Mouse (Mus musculus): ENCODE results near the gene Oosp1.

DNA sequence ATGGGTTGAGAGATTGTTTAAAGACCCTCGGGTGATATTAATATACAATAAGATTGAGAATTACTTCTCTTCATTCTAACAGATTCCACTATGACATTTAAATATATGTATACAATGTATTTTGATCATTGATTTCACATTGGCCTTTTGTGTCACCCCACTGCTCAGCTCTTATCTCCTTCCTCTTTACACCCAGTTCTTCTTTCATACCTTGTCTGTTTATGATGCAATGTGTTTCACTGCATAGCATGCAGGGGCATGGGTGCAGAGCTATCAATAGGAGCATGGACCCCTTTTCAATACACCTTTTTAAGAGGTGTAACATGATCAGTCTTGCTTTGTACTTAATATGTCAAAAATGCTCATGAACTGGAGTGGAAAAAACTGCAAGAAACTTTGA lies 39.3 kb upstream of the Oosp1 start:
- TF ChIP-seq POLR2A (IDR thresholded peaks at IDR 0.05; ENCODE audit: low read depth, low read length) (no peak), CTCF (conservative IDR thresholded peaks at IDR 0.05; ENCODE audit: insufficient read depth, insufficient read length, low read depth, low read length) (no peak)

All from kidney, adult 2 months (tissue).